Mouse (Mus musculus) stomach, postnatal 0 days (tissue): ENCODE results near the gene Rab12. TPM values are rescaled to one million over a fixed set of nuclear protein-coding genes. Genes with fewer than 3 reads are reported as not detected.

Experiments
- ATAC-seq: fragments of 200-750 bp; cut with Nextera tagmentation; 2 replicates; pipeline ENCODE4 v1.8.0; 2017; ENCODE audit not compliant: low FRiP score, low TSS enrichment
- DNase-seq: peaks from one replicate; pipeline ENCODE4 v3.0.0-alpha.2; 2016; ENCODE audit warnings: low spot score
- H3K27ac ChIP-seq: fragments of 300-500 bp; sonication (generic); replicated peaks from 2 replicates; pipeline ENCODE4 v1.5.1; 2014; ENCODE audit warnings: mild to moderate bottlenecking, control low read depth
- H3K27me3 ChIP-seq: fragments of 300-500 bp; sonication (generic); 2 replicates; pipeline ENCODE4 v1.6.1; 2014; ENCODE audit warnings: low read length; ENCODE audit not compliant: control insufficient read depth, insufficient read depth
- H3K36me3 ChIP-seq: fragments of 300-500 bp; sonication (generic); 2 replicates; pipeline ENCODE4 v1.6.1; 2014; ENCODE audit warnings: low read length, mixed read lengths; ENCODE audit not compliant: control insufficient read depth, insufficient read depth
- H3K4me1 ChIP-seq: fragments of 300-500 bp; sonication (generic); replicated peaks from 2 replicates; pipeline ENCODE4 v1.6.1; 2014; ENCODE audit warnings: antibody characterized with exemption; ENCODE audit not compliant: control insufficient read depth, insufficient read depth
- H3K4me2 ChIP-seq: fragments of 300-500 bp; sonication (generic); replicated peaks from 2 replicates; pipeline ENCODE4 v1.6.1; 2014; ENCODE audit warnings: low read depth, mild to moderate bottlenecking, control low read depth, moderate library complexity
- H3K4me3 ChIP-seq: fragments of 300-500 bp; sonication (generic); 2 replicates; pipeline ENCODE4 v1.5.1; 2014; ENCODE audit warnings: low read depth, low read length, control low read depth
- H3K9ac ChIP-seq: fragments of 300-500 bp; sonication (generic); 2 replicates; pipeline ENCODE4 v1.6.1; 2014; ENCODE audit warnings: mild to moderate bottlenecking, low read length, control low read depth, mixed read lengths
- H3K9me3 ChIP-seq: fragments of 300-500 bp; sonication (generic); 2 replicates; pipeline ENCODE4 v1.6.1; 2016; ENCODE audit warnings: low read length; ENCODE audit not compliant: control insufficient read depth
- CTCF ChIP-seq: IDR thresholded peaks from 2 replicates; pipeline ENCODE4 v1.5.1; 2016; ENCODE audit warnings: antibody characterized with exemption, low read depth, mild to moderate bottlenecking, moderate library complexity
- EP300 ChIP-seq: optimal IDR thresholded peaks from 2 replicates; pipeline ENCODE3; 2016; ENCODE audit warnings: antibody characterized with exemption
- WGBS: fragments of 180-500 bp; shearing (Covaris S2); extraction: QIAGEN DNeasy Blood & Tissue Kit; methylation state at CpG from one replicate; pipeline ENCODE4 v1.1.7; 2014; 5-methylcytosine and 5-hydroxymethylcytosine counted together
- polyA plus RNA-seq: library from polyadenylated mRNA; unstranded; fragments of >200 nt; fragmentation: Nextera tagmentation; extraction: Ambion mirVana; gene quantifications from 2 replicates; pipeline ENCODE4 v1.2.1, GENCODE M21; 2015

Gene Rab12
- polyA plus RNA-seq, 1 experiment from 2014 or later = 24.5 TPM

DNA sequence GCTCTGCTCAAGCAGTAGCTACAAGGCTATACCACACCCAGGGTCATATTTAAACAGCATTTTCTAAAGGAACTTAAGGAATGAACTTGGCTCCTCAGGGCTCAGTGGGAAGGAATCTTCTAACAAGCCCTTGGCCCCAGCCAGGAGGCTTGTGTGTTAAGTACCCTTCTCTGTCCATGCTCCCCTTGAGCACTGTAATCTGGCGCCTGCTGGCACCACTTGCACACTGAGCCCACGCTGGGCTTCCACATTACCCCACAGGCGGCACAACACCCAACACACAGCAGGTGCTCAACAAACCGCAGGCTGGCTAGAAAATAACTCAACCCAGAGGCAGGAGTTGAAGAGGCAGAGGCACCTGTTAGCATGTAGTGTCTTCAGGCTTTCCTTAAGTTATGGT lies 2.6 kb downstream of the Rab12 start:
- 79% methylated on average over 4 of the region's 4 CpGs for WGBS
- TF ChIP-seq CTCF (no peak), EP300 (no peak)
- H3K27me3 ChIP-seq = no peaks in the 10 kb centered on the region
- no peaks in the 10 kb centered on the region for H3K9me3 ChIP-seq
- H3K9ac ChIP-seq = no peak overlapping the region
- no peak overlapping the region for H3K4me2 ChIP-seq
- H3K27ac ChIP-seq = no peak overlapping the region
- DNase-seq (no peak), ATAC-seq (no peak)
- peaks cover 3% of the 10 kb centered on the region; the same call in 1 of the 2 replicates for H3K4me1 ChIP-seq
- no peaks in the 10 kb centered on the region for H3K36me3 ChIP-seq
- no peak overlapping the region for H3K4me3 ChIP-seq

GRCm38 (mm10) chr17:66514288-66514995 lies 5.1 kb downstream of the Rab12 start:
- Histone ChIP-seq H3K4me1 (peaks cover 6% of the 10 kb centered on the region), H3K9me3 (no peaks in the 10 kb centered on the region), H3K27me3 (no peaks in the 10 kb centered on the region), H3K36me3 (no peaks in the 10 kb centered on the region), H3K4me3 (no peak overlapping the region), H3K27ac (no peak overlapping the region), H3K9ac (no peak overlapping the region), H3K4me2 (no peak overlapping the region)
- no peak for TF ChIP-seq EP300
- TF ChIP-seq CTCF = no peak
- 77% methylated on average over 10 of the region's 10 CpGs for WGBS
- ATAC-seq (no peak), DNase-seq (no peak)

DNA sequence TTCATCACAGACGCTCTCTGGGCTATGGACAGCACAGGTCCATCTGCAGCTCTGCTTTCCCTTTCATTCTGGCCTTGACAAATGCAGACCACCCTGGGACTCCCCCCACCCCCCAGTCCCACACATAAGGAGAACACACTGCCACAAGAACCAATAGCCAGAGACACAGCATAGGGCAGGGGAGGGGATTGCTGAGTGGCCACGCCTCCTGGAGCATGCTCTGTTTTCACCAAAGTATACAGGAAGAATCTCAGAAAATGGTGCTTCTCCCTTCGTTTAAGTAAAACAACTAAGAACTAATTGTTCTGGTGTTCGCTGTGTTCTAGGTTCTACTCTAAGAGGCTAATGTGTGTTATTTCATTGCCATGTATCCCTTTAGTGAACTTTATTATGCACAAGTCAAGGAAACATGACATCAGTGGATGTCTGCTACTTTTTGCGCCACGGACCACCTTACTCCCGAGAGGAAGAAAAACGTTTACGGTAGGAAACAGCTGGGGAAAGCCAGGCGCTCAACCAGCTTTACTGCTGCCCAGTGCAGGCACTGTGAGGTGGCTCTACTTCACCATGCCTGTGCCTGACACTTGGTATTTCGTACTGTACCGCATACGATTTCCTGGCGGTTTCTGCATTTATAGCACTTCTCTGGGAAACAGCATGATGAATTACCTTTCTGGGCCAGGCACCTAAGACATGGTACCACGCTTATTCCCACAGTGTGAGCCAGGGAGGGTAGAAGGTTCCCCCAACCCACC lies 7.2 kb downstream of the Rab12 start:
- 72% methylated on average over 15 of the region's 15 CpGs for WGBS
- TF ChIP-seq EP300 (no peak), CTCF (no peak)

GRCm38 (mm10) chr17:66510221-66510683 lies 9.3 kb downstream of the Rab12 start:
- DNase-seq (peak; percentile 70), ATAC-seq (peak; percentile 75)
- Histone ChIP-seq H3K36me3 (peaks cover 4% of the 10 kb centered on the region), H3K9me3 (no peaks in the 10 kb centered on the region), H3K27me3 (no peaks in the 10 kb centered on the region), H3K9ac (no peak overlapping the region), H3K4me3 (no peak overlapping the region), H3K4me2 (no peak overlapping the region), H3K4me1 (peaks cover 3% of the 10 kb centered on the region), H3K27ac (peak overlapping the region; percentile 56; the same call in 1 of the 2 replicates)
- TF ChIP-seq CTCF (no peak), EP300 (no peak)
- WGBS = 16% methylated on average over 10 of the region's 10 CpGs

More for the DNA sequence above, 7.2 kb downstream of the Rab12 start:
- no peak for DNase-seq
- Histone ChIP-seq H3K4me3 (no peak overlapping the region), H3K27me3 (no peaks in the 10 kb centered on the region), H3K4me1 (peaks cover 3% of the 10 kb centered on the region), H3K27ac (no peak overlapping the region), H3K9me3 (no peaks in the 10 kb centered on the region), H3K9ac (no peak overlapping the region), H3K36me3 (no peaks in the 10 kb centered on the region), H3K4me2 (no peak overlapping the region)
- no peak for ATAC-seq

DNA sequence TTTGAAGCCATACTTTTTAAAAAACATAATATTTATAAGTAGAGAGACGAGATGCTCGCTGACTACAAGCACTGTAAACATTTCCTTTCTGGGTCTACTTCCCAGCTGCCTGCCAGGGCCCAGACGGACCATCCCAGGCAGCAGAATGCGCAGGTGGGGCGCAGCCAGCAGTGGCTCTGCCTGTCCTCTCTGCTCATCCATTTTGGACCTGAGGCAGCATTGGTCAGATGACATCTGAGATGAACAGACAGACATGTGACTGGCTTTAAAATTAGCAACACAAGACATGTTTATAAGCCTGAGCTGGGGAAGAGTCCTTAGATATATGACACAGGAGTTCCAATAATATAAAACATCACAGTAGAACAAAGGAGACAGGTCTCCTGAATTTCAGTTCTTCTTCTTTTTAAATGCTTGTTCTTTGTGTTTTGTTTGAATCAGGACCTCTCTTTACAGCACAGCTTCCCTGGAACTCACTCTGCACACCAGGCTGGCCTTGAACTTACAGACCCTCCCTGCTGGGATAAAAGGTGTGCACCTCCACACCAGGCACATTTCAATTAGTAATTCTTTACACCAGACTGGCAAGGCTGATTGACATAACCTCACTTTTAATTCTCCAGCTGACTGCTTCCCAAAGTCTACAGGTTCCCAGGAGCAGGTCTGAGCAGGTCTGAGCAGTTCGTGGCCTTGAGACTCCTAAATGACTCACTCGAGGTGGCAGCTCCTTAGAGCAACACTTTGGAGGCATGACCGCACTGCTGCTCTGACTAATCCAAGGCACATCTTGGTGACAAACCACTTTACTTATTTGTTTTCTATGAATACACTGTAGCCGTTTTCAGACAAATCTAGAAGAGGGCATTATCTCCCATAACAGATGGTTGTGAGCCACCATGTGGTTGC lies 12.2 kb downstream of the Rab12 start:
- H3K27ac ChIP-seq = peak overlapping the region; percentile 30; the same call in 1 of the 2 replicates
- WGBS = 65% methylated on average over 9 of the region's 9 CpGs
- H3K36me3 ChIP-seq = peaks cover 8% of the 10 kb centered on the region
- no peaks in the 10 kb centered on the region for H3K9me3 ChIP-seq
- ATAC-seq (peak; percentile 79), DNase-seq (peak; percentile 29)
- no peak for TF ChIP-seq EP300
- TF ChIP-seq CTCF = no peak
- H3K9ac ChIP-seq = no peak overlapping the region; the same call in 1 of the 2 replicates
- no peaks in the 10 kb centered on the region for H3K27me3 ChIP-seq
- H3K4me3 ChIP-seq = no peak overlapping the region
- H3K4me1 ChIP-seq = peaks cover 3% of the 10 kb centered on the region
- H3K4me2 ChIP-seq = no peak overlapping the region
